Mouse (Mus musculus) adrenal gland (tissue): ENCODE results near the gene Gja3.
"Not testable (repeated sequence)": the region's sequence is repeated elsewhere in the genome, so short reads cannot be mapped to it uniquely, and the experiment has no call there.

ENCODE experiments used
- intact Hi-C: fragments of 180-260 bp; cut with DNase I; formaldehyde crosslinking; loops from one replicate; pipeline ENCODE4 v1.15.1; 2025
- long read RNA-seq, 2 experiments: library from polyadenylated mRNA; unstranded; transcript quantifications; one replicate each; pipeline ENCODE4 v2.0.0; 2020; ENCODE audit warnings: borderline replicate concordance in 1 of 2; ENCODE audit not compliant: insufficient replicate concordance in 1 of 2

Gja3 gene
- long read RNA-seq, experiment 1 = 0 reads
- long read RNA-seq, experiment 2 = 0 reads

DNA sequence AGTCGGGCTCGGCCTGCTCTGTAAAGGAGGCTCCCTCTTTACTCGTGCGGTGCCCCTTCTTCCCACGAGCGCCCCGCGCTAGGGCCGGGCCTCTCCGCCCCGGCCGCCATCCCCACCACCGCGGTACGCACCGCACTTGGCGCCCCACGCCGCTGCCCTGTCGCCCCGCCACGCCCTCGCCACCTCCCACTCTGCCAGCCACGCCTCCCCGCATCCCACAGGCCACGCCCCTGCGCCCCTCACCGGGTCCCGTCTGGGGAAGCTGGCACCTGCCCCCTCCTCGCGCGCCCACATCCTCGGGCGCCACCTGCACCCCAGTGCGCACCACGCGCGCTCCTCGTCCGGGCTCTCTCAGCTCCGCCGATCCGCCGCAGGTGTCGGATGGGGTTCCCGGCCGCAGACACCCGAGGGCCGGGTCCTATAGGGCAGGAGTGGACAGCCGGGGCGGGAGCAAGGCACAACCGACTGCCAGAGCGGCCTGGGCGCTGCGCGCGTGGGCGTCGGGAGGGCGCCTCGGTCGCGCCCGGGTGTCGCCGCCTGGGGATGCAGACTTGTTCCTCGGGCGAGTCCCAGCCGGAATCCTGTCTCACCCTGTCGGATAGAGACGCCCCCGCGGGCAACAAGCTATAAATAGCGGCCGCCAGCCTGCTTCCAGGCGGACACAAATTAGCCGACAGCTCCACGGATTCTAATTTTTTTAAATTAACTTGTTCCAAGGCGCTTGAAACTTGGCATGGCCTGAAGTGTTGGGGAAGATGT lies at the start of gene Gja3:
Gene Gja3, minus strand, starts transcription at position 538 of the 759 bp plus-strand sequence.
- intact Hi-C loops = no loop called here

DNA sequence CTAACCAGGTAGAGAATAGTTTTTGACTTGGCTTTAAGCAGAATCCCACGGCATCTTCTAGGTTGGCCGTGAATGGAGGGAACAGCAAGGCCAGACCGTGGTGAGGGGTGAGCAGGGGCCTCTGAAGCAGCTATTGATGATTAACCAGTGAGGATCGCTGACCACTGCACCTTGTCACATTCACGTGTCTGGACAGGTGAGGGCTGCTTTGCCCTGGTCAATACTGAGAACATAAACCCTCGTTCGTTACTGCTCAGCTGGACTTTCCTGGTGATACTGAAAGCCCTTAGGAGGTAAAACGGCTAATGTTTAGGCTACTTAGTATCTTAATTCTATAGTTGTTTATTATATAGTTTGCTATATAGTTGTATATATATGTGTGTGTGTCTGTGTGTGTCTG lies 49.2 kb upstream of the Gja3 start:
- intact Hi-C loops = loop anchor here (5.0 kb wide), 1 partner anchor 305 kb away; no protein-coding TSS in a partner anchor

- intact Hi-C loops = loop anchor here (5.0 kb wide), 1 partner anchor 307 kb away; no protein-coding TSS in a partner anchor
Observed at GRCm38 (mm10) chr14:57105721-57106120, 47.8 kb upstream of the Gja3 start.

GRCm38 (mm10) chr14:57105111-57105510 lies 47.2 kb upstream of the Gja3 start:
- intact Hi-C loops = loop anchor here (5.0 kb wide), 1 partner anchor 307 kb away; no protein-coding TSS in a partner anchor

GRCm38 (mm10) chr14:57104106-57105023 lies 46.5 kb upstream of the Gja3 start, which contains the start of gene Gjb2:
Gjb2 (minus strand) TSS chr14:57104702.
- intact Hi-C loops = loop anchor here (5.0 kb wide), 1 partner anchor 308 kb away; no protein-coding TSS in a partner anchor

GRCm38 (mm10) chr14:57103711-57104105 lies 45.8 kb upstream of the Gja3 start:
- intact Hi-C loops = no loop called here

GRCm38 (mm10) chr14:57103121-57103520 lies 45.2 kb upstream of the Gja3 start:
- intact Hi-C loops = no loop called here

GRCm38 (mm10) chr14:57101623-57102022 lies 43.7 kb upstream of the Gja3 start:
- intact Hi-C loops = no loop called here

DNA sequence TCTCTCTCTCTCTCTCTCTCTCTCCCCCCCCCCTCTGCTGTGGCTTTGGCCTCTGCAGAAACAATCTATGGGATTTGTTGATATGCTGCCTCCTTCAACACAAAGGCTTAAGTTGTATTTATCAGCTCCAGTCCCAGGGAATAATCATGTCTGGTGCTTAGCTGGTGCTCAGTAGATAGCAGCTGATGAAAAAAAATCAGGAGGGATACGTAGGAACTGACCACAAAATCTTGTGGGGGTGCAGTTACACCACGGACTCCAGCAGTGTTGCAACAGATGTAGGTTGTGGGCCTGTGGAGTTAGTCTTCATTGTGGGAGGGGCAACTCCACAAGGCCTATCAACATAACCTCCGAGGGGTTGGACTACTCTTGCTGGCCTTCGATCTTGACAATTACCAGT lies 38.0 kb upstream of the Gja3 start:
- intact Hi-C loops = no loop called here

GRCm38 (mm10) chr14:57093029-57093428 lies 35.1 kb upstream of the Gja3 start:
- intact Hi-C loops = loop anchor here (5.0 kb wide), 1 partner anchor 269 kb away; no protein-coding TSS in a partner anchor

GRCm38 (mm10) chr14:57090001-57090400 lies 32.1 kb upstream of the Gja3 start:
- intact Hi-C loops = loop anchor here (5.0 kb wide), 1 partner anchor 272 kb away; no protein-coding TSS in a partner anchor

- intact Hi-C loops = no loop called here
Observed at GRCm38 (mm10) chr14:57089107-57089506, 31.2 kb upstream of the Gja3 start.

- intact Hi-C loops = no loop called here
Observed at GRCm38 (mm10) chr14:57084180-57084668, 26.3 kb upstream of the Gja3 start.

- intact Hi-C loops = no loop called here
Observed at GRCm38 (mm10) chr14:57082863-57083262, 25.0 kb upstream of the Gja3 start.

GRCm38 (mm10) chr14:57075537-57075936 lies 17.6 kb upstream of the Gja3 start:
- intact Hi-C loops = no loop called here

DNA sequence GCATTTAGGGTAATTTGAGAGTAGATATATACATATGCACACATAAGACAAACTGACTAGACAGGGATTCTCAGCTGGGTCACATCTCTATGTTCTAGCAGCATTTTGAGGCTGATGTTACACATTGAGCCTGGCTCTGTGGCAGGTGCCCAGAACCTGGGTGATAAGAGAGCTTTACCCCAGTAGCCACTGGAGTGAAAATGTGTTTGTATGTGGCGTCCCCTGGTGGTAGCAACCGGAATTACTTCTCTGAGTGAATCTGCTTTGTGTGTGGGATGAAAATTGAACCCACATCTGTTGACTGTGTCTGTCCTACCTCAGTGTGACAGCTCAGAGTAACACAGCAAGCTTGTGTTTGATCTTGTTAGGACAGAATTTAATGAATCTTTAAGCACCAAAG lies 12.0 kb upstream of the Gja3 start:
- intact Hi-C loops = not testable (repeated sequence)

DNA sequence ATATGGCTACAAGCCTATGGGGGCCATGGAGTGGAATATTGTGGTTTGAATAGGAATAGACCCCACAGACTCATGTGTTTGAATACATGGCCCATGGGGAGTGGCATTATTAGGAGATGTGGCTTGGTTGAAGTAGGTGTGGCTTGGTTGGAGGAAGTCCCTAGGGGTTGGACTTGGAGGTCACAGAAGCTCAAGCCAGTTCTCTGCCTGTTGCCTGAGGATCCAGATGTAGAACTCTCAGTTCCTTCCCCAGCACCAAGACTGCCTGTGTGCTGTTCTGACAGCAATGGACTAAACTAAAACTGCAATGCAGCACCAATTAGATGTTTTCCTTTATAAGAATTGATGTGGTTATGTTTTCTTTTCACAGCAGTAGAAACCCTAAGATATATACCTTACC lies 8.2 kb upstream of the Gja3 start:
- intact Hi-C loops = no loop called here

DNA sequence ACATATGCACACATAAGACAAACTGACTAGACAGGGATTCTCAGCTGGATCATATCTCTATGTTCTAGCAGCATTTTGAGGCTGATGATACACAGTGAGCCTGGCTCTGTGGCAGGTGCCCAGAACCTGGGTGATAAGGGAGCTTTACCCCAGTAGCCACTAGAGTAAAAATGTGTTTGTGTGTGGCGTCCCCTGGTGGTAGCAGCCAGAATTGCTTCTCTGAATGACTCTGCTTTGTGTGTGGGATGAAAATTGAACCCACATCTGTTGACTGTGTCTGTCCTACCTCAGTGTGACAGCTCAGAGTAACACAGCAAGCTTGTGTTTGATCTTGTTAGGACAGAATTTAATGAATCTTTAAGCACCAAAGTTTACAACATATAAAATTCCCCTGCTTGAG lies 2.2 kb upstream of the Gja3 start:
- intact Hi-C loops = loop anchor here (2.0 kb wide), 1 partner anchor 95 kb away; no protein-coding TSS in a partner anchor

DNA sequence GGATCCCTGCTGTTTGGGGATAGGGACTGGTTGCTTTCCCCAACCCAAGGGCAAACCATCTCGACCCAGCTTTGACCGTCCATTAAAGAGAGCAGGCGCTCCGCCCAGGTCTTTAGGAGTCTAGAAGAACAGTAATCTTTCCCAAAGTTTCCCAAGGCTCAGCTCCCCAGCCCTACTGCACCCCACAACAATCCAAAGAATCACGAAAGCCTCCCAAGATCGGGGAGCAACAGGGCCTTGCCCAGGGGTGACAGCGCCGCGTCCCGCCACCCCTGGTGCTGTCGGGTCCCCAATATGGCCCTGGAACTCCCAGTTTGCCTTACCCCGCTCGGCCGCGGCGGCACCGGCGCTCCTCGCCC lies 717 bp downstream of the Gja3 start:
- intact Hi-C loops = no loop called here

GRCm38 (mm10) chr14:57052713-57053112 lies 5.2 kb downstream of the Gja3 start:
- intact Hi-C loops = no loop called here

GRCm38 (mm10) chr14:57043863-57044262 lies 14.0 kb downstream of the Gja3 start:
- intact Hi-C loops = no loop called here

- intact Hi-C loops = no loop called here
Observed at GRCm38 (mm10) chr14:57041439-57041838, 16.5 kb downstream of the Gja3 start.
